Mouse (Mus musculus) forebrain, embryonic 11.5 days (tissue): ENCODE results near the gene Foxp4. TPM values are rescaled to one million over a fixed set of nuclear protein-coding genes. Genes with fewer than 3 reads are reported as not detected.
A peak's percentile ranks its signal among the peaks of the same experiment; 100 is the strongest.

ENCODE experiments used
- ATAC-seq: fragments of 200-750 bp; cut with Nextera tagmentation; replicated peaks from 2 replicates; pipeline ENCODE4 v1.8.0; 2017; ENCODE audit warnings: moderate TSS enrichment; ENCODE audit not compliant: low FRiP score
- DNase-seq: peaks from one replicate; pipeline ENCODE4 v3.0.0-alpha.2; 2017; ENCODE audit warnings: low spot score
- H3K27ac ChIP-seq: fragments of 300-500 bp; sonication (generic); 2 replicates; pipeline ENCODE4 v1.5.1; 2014; ENCODE audit warnings: low read depth, low read length
- H3K27me3 ChIP-seq: fragments of 300-500 bp; sonication (generic); 2 replicates; pipeline ENCODE4 v1.6.1; 2014; ENCODE audit warnings: mild to moderate bottlenecking, low read length, mixed read lengths; ENCODE audit not compliant: control insufficient read depth, insufficient read depth
- H3K36me3 ChIP-seq: fragments of 300-500 bp; sonication (generic); 2 replicates; pipeline ENCODE4 v1.6.1; 2014; ENCODE audit warnings: mild to moderate bottlenecking, low read length, moderate library complexity, mixed read lengths; ENCODE audit not compliant: control insufficient read depth, insufficient read depth
- H3K4me1 ChIP-seq: fragments of 300-500 bp; sonication (generic); replicated peaks from 2 replicates; pipeline ENCODE4 v1.6.1; 2014; ENCODE audit warnings: low read length, mixed read lengths; ENCODE audit not compliant: control insufficient read depth, insufficient read depth
- H3K4me2 ChIP-seq: fragments of 300-500 bp; sonication (generic); 2 replicates; pipeline ENCODE4 v1.6.1; 2014; ENCODE audit warnings: low read depth, mild to moderate bottlenecking, low read length, moderate library complexity, mixed read lengths; ENCODE audit not compliant: severe bottlenecking
- H3K4me3 ChIP-seq: fragments of 300-500 bp; sonication (generic); 2 replicates; pipeline ENCODE4 v1.5.1; 2014; ENCODE audit warnings: low read depth, low read length
- H3K9ac ChIP-seq: fragments of 300-500 bp; sonication (generic); 2 replicates; pipeline ENCODE4 v1.6.1; 2014; ENCODE audit warnings: low read length
- H3K9me3 ChIP-seq: fragments of 300-500 bp; sonication (generic); 2 replicates; pipeline ENCODE4 v1.6.1; 2016; ENCODE audit warnings: low read length, mixed read lengths; ENCODE audit not compliant: control insufficient read depth
- WGBS: fragments of 180-500 bp; shearing (Covaris S2); extraction: QIAGEN DNeasy Blood & Tissue Kit; methylation state at CpG from one replicate; pipeline ENCODE4 v1.1.7; 2014; 5-methylcytosine and 5-hydroxymethylcytosine counted together
- polyA plus RNA-seq: library from polyadenylated mRNA; unstranded; fragments of >200 nt; fragmentation: Nextera tagmentation; extraction: Ambion mirVana; gene quantifications from 2 replicates; pipeline ENCODE4 v1.2.1, GENCODE M21; 2014

Gene Foxp4
- polyA plus RNA-seq, 1 experiment from 2014 or later, result 26.1 TPM

- H3K27me3 ChIP-seq, result peaks cover 2% of the 10 kb centered on the region
- H3K27ac ChIP-seq, result peak overlapping the region; percentile 79
- H3K36me3 ChIP-seq, result peaks cover 2% of the 10 kb centered on the region; the same call in 1 of the 2 replicates
- H3K9me3 ChIP-seq, result no peaks in the 10 kb centered on the region
- peak overlapping the region; percentile 44 for H3K9ac ChIP-seq
- H3K4me3 ChIP-seq, result no peak overlapping the region
- peak overlapping the region; percentile 27; the same call in 1 of the 2 replicates for H3K4me2 ChIP-seq
- DNase-seq (peak; percentile 85), ATAC-seq (peak; percentile 92)
- WGBS, result 2% methylated on average over 9 of the region's 9 CpGs
- H3K4me1 ChIP-seq, result peaks cover 27% of the 10 kb centered on the region
Measured at GRCm38 (mm10) chr17:47897956-47898752, 26.3 kb downstream of the Foxp4 start.

- H3K4me2 ChIP-seq, result no peak overlapping the region
- no peak overlapping the region for H3K4me3 ChIP-seq
- DNase-seq (no peak), ATAC-seq (no peak)
- H3K9ac ChIP-seq, result no peak overlapping the region
- 64% methylated on average over 7 of the region's 7 CpGs for WGBS
- H3K4me1 ChIP-seq, result peaks cover 20% of the 10 kb centered on the region
- H3K9me3 ChIP-seq, result no peaks in the 10 kb centered on the region
- H3K36me3 ChIP-seq, result peaks cover 2% of the 10 kb centered on the region; the same call in 1 of the 2 replicates
- H3K27ac ChIP-seq, result no peak overlapping the region
- H3K27me3 ChIP-seq, result no peaks in the 10 kb centered on the region
Measured at GRCm38 (mm10) chr17:47889727-47890126, 34.7 kb downstream of the Foxp4 start.

GRCm38 (mm10) chr17:47889267-47889666 is 35.2 kb downstream of the Foxp4 start:
- Histone ChIP-seq H3K4me2 (no peak overlapping the region), H3K36me3 (no peaks in the 10 kb centered on the region; the same call in 1 of the 2 replicates), H3K27ac (no peak overlapping the region), H3K4me1 (peaks cover 20% of the 10 kb centered on the region), H3K9ac (no peak overlapping the region), H3K4me3 (no peak overlapping the region), H3K9me3 (no peaks in the 10 kb centered on the region), H3K27me3 (no peaks in the 10 kb centered on the region)
- no peak for DNase-seq
- ATAC-seq, result no peak
- WGBS, result 40% methylated on average over 19 of the region's 19 CpGs

GRCm38 (mm10) chr17:47888641-47889040 is 35.8 kb downstream of the Foxp4 start:
- Histone ChIP-seq H3K4me1 (peaks cover 20% of the 10 kb centered on the region), H3K36me3 (no peaks in the 10 kb centered on the region; the same call in 1 of the 2 replicates), H3K27me3 (no peaks in the 10 kb centered on the region), H3K4me3 (no peak overlapping the region), H3K4me2 (no peak overlapping the region), H3K27ac (no peak overlapping the region), H3K9ac (no peak overlapping the region), H3K9me3 (no peaks in the 10 kb centered on the region)
- ATAC-seq (no peak), DNase-seq (peak; percentile 51)
- 70% methylated on average over 7 of the region's 7 CpGs for WGBS

GRCm38 (mm10) chr17:47888155-47888455 is 36.3 kb downstream of the Foxp4 start:
- no peaks in the 10 kb centered on the region for H3K9me3 ChIP-seq
- no peaks in the 10 kb centered on the region; the same call in 1 of the 2 replicates for H3K36me3 ChIP-seq
- no peaks in the 10 kb centered on the region for H3K27me3 ChIP-seq
- H3K4me2 ChIP-seq, result no peak overlapping the region
- DNase-seq, result peak; percentile 49
- H3K9ac ChIP-seq, result no peak overlapping the region
- H3K27ac ChIP-seq, result peak overlapping the region; percentile 10; the same call in 1 of the 2 replicates
- no peak overlapping the region for H3K4me3 ChIP-seq
- 12% methylated on average over 6 of the region's 6 CpGs for WGBS
- peaks cover 20% of the 10 kb centered on the region for H3K4me1 ChIP-seq
- peak; percentile 6; the same call in 1 of the 2 replicates for ATAC-seq

GRCm38 (mm10) chr17:47887381-47888154 is 36.9 kb downstream of the Foxp4 start:
- WGBS, result 17% methylated on average over 13 of the region's 13 CpGs
- H3K36me3 ChIP-seq, result no peaks in the 10 kb centered on the region; the same call in 1 of the 2 replicates
- peak overlapping the region; percentile 46; the same call in 1 of the 2 replicates for H3K27ac ChIP-seq
- peaks cover 20% of the 10 kb centered on the region for H3K4me1 ChIP-seq
- DNase-seq, result peak; percentile 76
- no peak overlapping the region for H3K4me2 ChIP-seq
- H3K4me3 ChIP-seq, result no peak overlapping the region
- no peaks in the 10 kb centered on the region for H3K27me3 ChIP-seq
- H3K9ac ChIP-seq, result 0 out of 2 replicates have a peak overlapping the region, but pooled peaks have one; percentile 14
- H3K9me3 ChIP-seq, result no peaks in the 10 kb centered on the region
- peak; percentile 69 for ATAC-seq

- no peak overlapping the region for H3K4me3 ChIP-seq
- H3K4me1 ChIP-seq, result peaks cover 39% of the 10 kb centered on the region
- DNase-seq (no peak), ATAC-seq (no peak)
- no peak overlapping the region for H3K4me2 ChIP-seq
- H3K9me3 ChIP-seq, result no peaks in the 10 kb centered on the region
- no peak overlapping the region for H3K9ac ChIP-seq
- H3K36me3 ChIP-seq, result no peaks in the 10 kb centered on the region; the same call in 1 of the 2 replicates
- 89% methylated on average over 5 of the region's 5 CpGs for WGBS
- H3K27me3 ChIP-seq, result no peaks in the 10 kb centered on the region
- H3K27ac ChIP-seq, result no peak overlapping the region
Measured at GRCm38 (mm10) chr17:47883099-47883498, 41.3 kb downstream of the Foxp4 start.

- Histone ChIP-seq H3K27me3 (no peaks in the 10 kb centered on the region), H3K4me3 (no peak overlapping the region), H3K27ac (no peak overlapping the region), H3K9ac (no peak overlapping the region), H3K9me3 (no peaks in the 10 kb centered on the region), H3K4me1 (peaks cover 40% of the 10 kb centered on the region), H3K36me3 (no peaks in the 10 kb centered on the region; the same call in 1 of the 2 replicates), H3K4me2 (no peak overlapping the region)
- WGBS, result 69% methylated on average over 13 of the region's 13 CpGs
- DNase-seq, result no peak
- no peak for ATAC-seq
Measured at GRCm38 (mm10) chr17:47881330-47881729, 43.1 kb downstream of the Foxp4 start.
